Mouse (Mus musculus) layer of hippocampus, postnatal 14 days (tissue): ENCODE measurements around the gene Smg6. TPM values are rescaled to one million over a fixed set of nuclear protein-coding genes. Genes with fewer than 3 reads are reported as not detected.
"Not testable (repeated sequence)": the region's sequence is repeated elsewhere in the genome, so short reads cannot be mapped to it uniquely, and the experiment has no call there.

Experiments used
- DNase-seq, 2 experiments: peaks; one replicate each; pipeline ENCODE4 v3.0.0; 2021 to 2022; ENCODE audit warnings: low spot score in 2 of 2, mixed read lengths in 1 of 2
- total RNA-seq, 2 experiments: library from RNA; stranded (reverse); gene quantifications; 2 replicates each; pipeline ENCODE4 v1.2.3; 2021

Gene Smg6
- total RNA-seq, 2 experiments from 2014 or later = 23.8 to 24.9 TPM

- DNase-seq = no peak
Measured at GRCm38 (mm10) chr11:75164750-75165149, 239.1 kb downstream of the Smg6 start.

- peak in 1 of 2 experiments; percentile 74 for DNase-seq
Measured at GRCm38 (mm10) chr11:75165441-75166192, 240.0 kb downstream of the Smg6 start.

- DNase-seq = no peak
Measured at GRCm38 (mm10) chr11:75166193-75166842, 240.7 kb downstream of the Smg6 start.

GRCm38 (mm10) chr11:75166861-75167642 is 241.4 kb downstream of the Smg6 start:
- no peak for DNase-seq

GRCm38 (mm10) chr11:75167643-75168589 is 242.3 kb downstream of the Smg6 start:
- no peak for DNase-seq

GRCm38 (mm10) chr11:75168590-75169361 is 243.2 kb downstream of the Smg6 start:
- DNase-seq = peak; percentile 75 to 77

GRCm38 (mm10) chr11:75169405-75170080 is 243.9 kb downstream of the Smg6 start, which contains the start of gene Hic1:
Gene Hic1 (minus strand): TSS chr11:75169519.
- no peak for DNase-seq

- peak; percentile 90 to 92 for DNase-seq
Measured at GRCm38 (mm10) chr11:75170136-75170751, 244.6 kb downstream of the Smg6 start.

GRCm38 (mm10) chr11:75171186-75171865 is 245.7 kb downstream of the Smg6 start:
- no peak for DNase-seq

- DNase-seq = peak in 1 of 2 experiments; percentile 69
Measured at GRCm38 (mm10) chr11:75172151-75173094, 246.8 kb downstream of the Smg6 start.

GRCm38 (mm10) chr11:75173095-75173798 is 247.6 kb downstream of the Smg6 start:
- DNase-seq = peak; percentile 93 to 96

GRCm38 (mm10) chr11:75173799-75174165 is 248.2 kb downstream of the Smg6 start:
- no peak for DNase-seq

- not testable (repeated sequence) for DNase-seq
Measured at GRCm38 (mm10) chr11:75174574-75174973, 249.0 kb downstream of the Smg6 start.

- no peak for DNase-seq
Measured at GRCm38 (mm10) chr11:75178011-75178410, 252.4 kb downstream of the Smg6 start.

GRCm38 (mm10) chr11:75178672-75179208 is 253.1 kb downstream of the Smg6 start, which contains the start of gene Ovca2:
Gene Ovca2 (minus strand): TSS chr11:75178835.
- peak; percentile 93 to 95 for DNase-seq
